Mouse (Mus musculus): Measurements from ENCODE around the gene 4930467E23Rik. TPM values are rescaled to one million over a fixed set of nuclear protein-coding genes. Genes with fewer than 3 reads are reported as not detected.
A peak's percentile ranks its signal among the peaks of the same experiment; 100 is the strongest.
"Not testable (repeated sequence)": the region's sequence is repeated elsewhere in the genome, so short reads cannot be mapped to it uniquely, and the experiment has no call there.

4930467E23Rik gene
- total RNA-seq, 2 experiments from 2014 or later: 0.20 TPM; not detected in 1

DNA sequence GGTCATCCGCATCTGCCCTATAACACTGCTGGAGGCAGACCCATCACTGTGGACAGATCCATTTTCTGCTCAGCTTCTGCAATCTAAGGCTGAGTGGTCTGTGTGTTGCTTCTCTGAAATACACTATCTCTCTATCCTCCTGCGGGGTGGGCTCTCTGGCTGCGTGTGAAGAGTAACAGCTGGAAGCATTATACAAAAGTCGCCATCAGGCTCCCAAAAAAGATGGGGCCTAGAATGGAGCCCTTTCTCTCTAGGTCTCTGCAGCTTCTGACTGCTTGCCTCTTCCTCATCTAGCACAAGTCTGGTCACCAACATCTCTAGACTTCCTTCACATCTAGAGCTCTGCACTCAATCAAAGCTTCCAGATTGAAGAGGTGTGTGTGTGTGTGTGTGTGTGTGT is 50.8 kb downstream of the 4930467E23Rik start:
- not testable (repeated sequence) for DNase-seq (ENCODE audit: low spot score in 2 of 2)

DNA sequence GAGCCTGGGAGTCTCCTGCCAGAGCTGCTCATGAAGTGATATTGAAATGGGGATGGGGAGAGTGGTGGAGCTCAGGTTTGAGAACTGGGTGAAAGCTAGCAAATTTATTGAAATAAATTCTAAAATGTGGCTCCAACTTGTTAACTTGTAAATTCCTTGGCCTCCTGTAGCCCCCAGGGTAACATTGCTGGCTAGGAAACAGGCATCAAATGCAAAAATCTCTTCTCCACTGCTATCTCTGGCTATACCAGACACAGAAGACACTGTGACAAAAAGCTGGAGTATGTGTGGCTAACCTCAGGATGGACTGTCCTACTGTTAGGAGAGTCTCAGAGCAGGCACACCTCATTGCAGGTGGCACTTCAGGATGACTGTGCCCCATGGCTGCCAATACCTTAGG is 51.3 kb downstream of the 4930467E23Rik start:
- DNase-seq (ENCODE audit: low spot score in 2 of 2): not testable (repeated sequence)

DNA sequence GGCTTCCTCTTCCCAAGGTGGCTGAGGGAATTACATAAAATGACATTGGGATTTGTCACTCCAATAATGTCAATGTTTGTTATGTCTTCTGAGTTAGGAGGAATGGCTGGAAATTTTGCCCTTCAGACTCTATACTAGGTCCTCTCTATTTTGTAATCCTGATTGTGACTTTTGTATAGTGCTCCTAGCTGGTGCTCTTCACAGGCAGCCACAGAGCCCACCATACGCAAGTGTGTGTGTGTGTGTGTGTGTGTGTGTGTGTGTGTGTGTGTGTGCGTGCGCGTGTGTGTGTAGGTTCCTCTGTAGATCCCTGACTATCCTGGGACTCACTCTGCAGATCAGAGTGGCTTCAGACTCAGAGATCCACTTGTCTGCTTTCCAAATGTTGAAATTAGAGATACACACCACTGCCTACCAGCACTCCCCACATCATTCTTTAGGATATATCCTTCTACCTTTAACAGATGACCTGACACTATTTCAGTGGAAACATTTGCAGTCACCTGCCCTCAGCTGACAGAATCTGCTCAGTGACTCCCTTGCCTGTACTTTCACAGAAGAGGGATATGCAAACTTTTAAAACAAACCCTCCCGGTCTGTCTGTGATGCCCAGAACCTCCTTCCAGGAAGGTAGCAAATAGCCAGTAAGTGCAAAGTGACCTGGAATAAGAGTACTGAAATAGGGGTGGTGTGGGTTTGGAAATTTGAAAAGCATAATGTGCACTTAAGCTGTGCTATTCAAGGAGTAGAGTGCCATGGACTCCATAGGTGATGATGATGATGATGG is 52.1 kb downstream of the 4930467E23Rik start:
- peak in 1 of 2 experiments; percentile 51 for DNase-seq (ENCODE audit: low spot score in 2 of 2)

DNA sequence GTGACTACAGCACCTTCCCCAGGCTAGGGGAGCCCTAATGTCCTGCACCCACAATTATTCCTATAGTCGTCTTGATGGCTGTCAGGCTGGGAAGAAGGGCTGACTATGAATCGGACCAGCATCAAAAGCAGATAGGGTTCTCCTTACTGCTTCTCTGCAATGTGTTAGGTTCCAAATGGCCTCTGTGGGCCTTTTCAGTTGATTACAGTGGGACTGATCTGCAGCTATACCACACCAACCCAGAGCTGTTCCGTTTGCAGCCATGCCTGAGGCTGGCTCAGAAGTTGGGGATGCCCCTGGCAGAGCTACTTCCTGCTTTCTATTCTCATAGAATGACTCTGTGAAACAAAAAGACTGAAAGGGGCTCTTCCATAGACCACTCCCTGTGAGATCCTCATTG is 53.4 kb downstream of the 4930467E23Rik start:
- DNase-seq (ENCODE audit: low spot score in 2 of 2): not testable (repeated sequence)

DNA sequence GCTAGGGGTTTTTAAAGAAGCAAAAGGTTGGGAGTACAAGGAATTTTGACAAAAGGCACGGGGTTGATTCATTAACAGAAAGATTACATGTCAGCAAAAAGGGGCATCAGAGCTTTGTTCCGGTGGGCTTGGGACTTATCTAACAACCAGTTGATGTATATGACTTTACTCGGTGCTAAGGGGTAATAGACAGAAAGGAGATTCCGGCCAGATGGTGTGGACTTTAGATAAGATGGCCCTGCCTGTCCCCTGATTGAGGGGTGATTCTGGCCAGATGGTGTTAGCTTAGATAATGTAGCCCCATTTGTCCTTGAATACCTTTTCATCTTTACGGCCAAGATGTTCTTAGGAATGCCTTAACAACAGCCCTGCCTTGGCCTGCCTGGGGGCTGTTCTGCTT is 54.5 kb downstream of the 4930467E23Rik start:
- DNase-seq (ENCODE audit: low spot score in 2 of 2): not testable (repeated sequence)

DNA sequence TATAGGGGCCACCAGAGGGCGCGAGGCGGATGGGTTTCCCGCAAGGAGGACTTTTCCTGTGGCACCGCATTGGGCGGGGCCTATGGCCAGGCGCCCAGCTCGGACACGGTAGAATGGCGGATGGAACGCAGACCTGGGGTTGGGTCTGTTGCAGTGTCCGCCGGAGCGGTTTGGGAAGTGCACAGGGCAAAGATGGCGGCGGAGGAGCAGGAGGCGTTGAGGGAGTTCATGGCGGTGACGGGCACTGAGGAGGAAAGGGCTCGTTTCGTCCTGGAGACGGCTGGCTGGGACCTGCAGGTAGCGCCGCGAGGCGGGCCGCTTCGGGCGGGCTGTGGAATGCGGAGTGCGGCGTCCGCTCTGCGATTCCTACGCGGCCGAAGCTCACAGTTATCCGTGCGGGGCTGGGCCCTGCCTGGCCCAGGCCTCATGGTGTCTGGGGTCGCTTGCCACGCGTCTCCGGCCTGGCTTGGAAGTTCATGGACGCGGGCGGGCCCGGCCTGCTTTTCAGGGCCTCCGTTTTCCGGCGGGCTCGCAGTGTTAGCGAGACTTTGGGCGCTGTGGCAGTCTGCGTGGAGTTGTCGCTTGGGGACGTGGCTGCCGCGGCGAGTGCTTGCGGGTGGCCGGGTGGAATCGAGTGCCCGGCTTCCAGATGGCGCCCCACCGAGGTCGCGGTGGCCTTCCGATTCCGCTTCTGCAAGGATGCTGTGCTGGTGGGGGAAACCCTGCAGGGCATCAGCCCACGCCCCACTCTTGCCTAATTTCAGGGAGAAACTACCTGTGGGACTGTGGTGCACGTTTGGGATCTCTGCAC is 55.4 kb downstream of the 4930467E23Rik start:
- peak; percentile 99 to 100 for DNase-seq (ENCODE audit: low spot score in 2 of 2)

DNA sequence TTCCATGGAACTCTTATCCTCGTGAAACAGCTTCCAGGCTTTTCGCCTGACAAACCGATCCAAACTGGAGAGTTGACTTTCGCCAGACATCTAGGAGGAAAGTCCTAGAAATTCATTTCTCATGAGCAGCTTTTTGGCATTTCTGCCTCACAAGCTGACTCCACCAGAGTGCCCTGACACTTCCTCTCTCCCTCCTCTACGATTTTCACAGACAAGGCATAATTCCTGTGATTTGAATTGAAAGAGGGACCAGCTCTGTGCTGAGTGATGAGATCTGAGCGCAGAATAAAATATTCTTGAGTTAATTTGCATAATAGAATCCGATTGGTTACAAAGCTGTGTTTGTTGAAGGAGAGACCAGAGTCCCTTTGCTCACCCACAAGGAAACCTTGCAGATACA is 63.3 kb downstream of the 4930467E23Rik start:
- not testable (repeated sequence) for DNase-seq (ENCODE audit: low spot score in 2 of 2)

Other genes starting within 250 kb of the 4930467E23Rik start
- not detected for gene Defb7, start 234.5 kb upstream of the 4930467E23Rik start, total RNA-seq (2021)
- not detected for gene Gm31371, start 173.8 kb downstream of the 4930467E23Rik start, total RNA-seq (2021)

Measured in adrenal gland, postnatal 4 days (tissue).